Mouse (Mus musculus) intestine, embryonic 16.5 days (tissue): Measurements from ENCODE around the gene Tmem14c. TPM values are rescaled to one million over a fixed set of nuclear protein-coding genes. Genes with fewer than 3 reads are reported as not detected.

Source experiments
- ATAC-seq: fragments of 200-750 bp; cut with Nextera tagmentation; 2 replicates; pipeline ENCODE4 v1.8.0; 2017; ENCODE audit warnings: moderate TSS enrichment, moderate library complexity
- H3K27ac ChIP-seq: fragments of 300-500 bp; sonication (generic); 2 replicates; pipeline ENCODE4 v1.5.1; 2014; ENCODE audit warnings: mild to moderate bottlenecking, low read length
- H3K27me3 ChIP-seq: fragments of 300-500 bp; sonication (generic); replicated peaks from 2 replicates; pipeline ENCODE4 v1.6.1; 2014; ENCODE audit warnings: low read length, control low read depth, mixed read lengths; ENCODE audit not compliant: control insufficient read depth, insufficient read depth
- H3K36me3 ChIP-seq: fragments of 300-500 bp; sonication (generic); 2 replicates; pipeline ENCODE4 v1.6.1; 2014; ENCODE audit warnings: low read length, control low read depth; ENCODE audit not compliant: control insufficient read depth, insufficient read depth
- H3K4me1 ChIP-seq: fragments of 300-500 bp; sonication (generic); 2 replicates; pipeline ENCODE4 v1.6.1; 2014; ENCODE audit warnings: low read length, control low read depth, mixed read lengths; ENCODE audit not compliant: control insufficient read depth, insufficient read depth
- H3K4me2 ChIP-seq: fragments of 300-500 bp; sonication (generic); 2 replicates; pipeline ENCODE4 v1.6.1; 2014; ENCODE audit warnings: low read depth, low read length, control low read depth
- H3K4me3 ChIP-seq: fragments of 300-500 bp; sonication (generic); 2 replicates; pipeline ENCODE4 v1.5.1; 2014; ENCODE audit warnings: mild to moderate bottlenecking, low read length
- H3K9ac ChIP-seq: fragments of 300-500 bp; sonication (generic); 2 replicates; pipeline ENCODE4 v1.6.1; 2014; ENCODE audit warnings: low read depth, low read length
- H3K9me3 ChIP-seq: fragments of 300-500 bp; sonication (generic); 2 replicates; pipeline ENCODE4 v1.6.1; 2016; ENCODE audit warnings: low read length, control low read depth; ENCODE audit not compliant: control insufficient read depth
- WGBS: fragments of 180-500 bp; shearing (Covaris S2); extraction: QIAGEN DNeasy Blood & Tissue Kit; methylation state at CpG from one replicate; pipeline ENCODE4 v1.1.7; 2014; 5-methylcytosine and 5-hydroxymethylcytosine counted together
- polyA plus RNA-seq: library from polyadenylated mRNA; unstranded; fragments of >200 nt; fragmentation: Nextera tagmentation; extraction: Ambion mirVana; gene quantifications from 2 replicates; pipeline ENCODE4 v1.2.1, GENCODE M21; 2015

Gene Tmem14c
- polyA plus RNA-seq, 1 experiment from 2014 or later, result 351 TPM

- peak within 1 kb of the TSS; percentile 100 for H3K27ac ChIP-seq
- peak; percentile 95 for ATAC-seq
- 0 out of 2 replicates have a peak, but pooled peaks cover 5% of the 10 kb centered on the region for H3K36me3 ChIP-seq
- no peaks in the 10 kb centered on the region for H3K27me3 ChIP-seq
- peak within 1 kb of the TSS; percentile 100 for H3K4me3 ChIP-seq
- peaks cover 8% of the 10 kb centered on the region for H3K4me1 ChIP-seq
- peak within 1 kb of the TSS; percentile 92 for H3K9ac ChIP-seq
- H3K9me3 ChIP-seq, result no peaks in the 10 kb centered on the region
- under 1% methylated on average over 58 of the region's 58 CpGs for WGBS
- peak within 1 kb of the TSS; percentile 86 for H3K4me2 ChIP-seq
Observed at GRCm38 (mm10) chr13:41000926-41001639, 15.0 kb upstream of the Tmem14c start, which contains the start of gene Pak1ip1. Pak1ip1 (plus strand) TSS chr13:41001023.

- Histone ChIP-seq H3K9ac (no peak overlapping the region), H3K36me3 (0 out of 2 replicates have a peak, but pooled peaks cover 5% of the 10 kb centered on the region), H3K9me3 (no peaks in the 10 kb centered on the region), H3K4me3 (0 out of 2 replicates have a peak overlapping the region, but pooled peaks have one; percentile 26), H3K4me2 (peak overlapping the region; percentile 59), H3K27ac (no peak overlapping the region), H3K27me3 (no peaks in the 10 kb centered on the region), H3K4me1 (peaks cover 8% of the 10 kb centered on the region)
- WGBS, result 79% methylated on average over 5 of the region's 5 CpGs
- no peak for ATAC-seq
Observed at GRCm38 (mm10) chr13:41002001-41002400, 14.1 kb upstream of the Tmem14c start.

- ATAC-seq, result peak; percentile 78
- Histone ChIP-seq H3K9me3 (no peaks in the 10 kb centered on the region), H3K4me3 (no peak overlapping the region), H3K4me2 (no peak overlapping the region), H3K4me1 (peaks cover 6% of the 10 kb centered on the region), H3K9ac (no peak overlapping the region), H3K36me3 (peaks cover 17% of the 10 kb centered on the region; the same call in 1 of the 2 replicates), H3K27ac (peak overlapping the region; percentile 54), H3K27me3 (no peaks in the 10 kb centered on the region)
- 85% methylated on average over 4 of the region's 4 CpGs for WGBS
Observed at GRCm38 (mm10) chr13:41006244-41006643, 9.8 kb upstream of the Tmem14c start.

- H3K36me3 ChIP-seq, result peaks cover 22% of the 10 kb centered on the region; the same call in 1 of the 2 replicates
- 91% methylated on average over 10 of the region's 10 CpGs for WGBS
- H3K27me3 ChIP-seq, result no peaks in the 10 kb centered on the region
- no peaks in the 10 kb centered on the region for H3K4me1 ChIP-seq
- H3K9me3 ChIP-seq, result no peaks in the 10 kb centered on the region
- no peak overlapping the region for H3K9ac ChIP-seq
- H3K4me3 ChIP-seq, result no peak overlapping the region
- no peak overlapping the region for H3K27ac ChIP-seq
- no peak for ATAC-seq
- no peak overlapping the region for H3K4me2 ChIP-seq
Observed at GRCm38 (mm10) chr13:41008271-41008670, 7.8 kb upstream of the Tmem14c start.

GRCm38 (mm10) chr13:41008946-41009345 is 7.1 kb upstream of the Tmem14c start:
- Histone ChIP-seq H3K27ac (no peak overlapping the region), H3K9me3 (no peaks in the 10 kb centered on the region), H3K4me3 (no peak overlapping the region), H3K27me3 (no peaks in the 10 kb centered on the region), H3K36me3 (peaks cover 22% of the 10 kb centered on the region; the same call in 1 of the 2 replicates), H3K9ac (no peak overlapping the region), H3K4me1 (no peaks in the 10 kb centered on the region), H3K4me2 (no peak overlapping the region)
- WGBS, result 82% methylated on average over 8 of the region's 8 CpGs
- ATAC-seq, result no peak

GRCm38 (mm10) chr13:41016797-41017405 is 809 bp downstream of the Tmem14c start:
- peak; percentile 31 for ATAC-seq
- Histone ChIP-seq H3K9ac (peak overlapping the region; percentile 85), H3K36me3 (peaks cover 6% of the 10 kb centered on the region; the same call in 1 of the 2 replicates), H3K4me3 (peak overlapping the region; percentile 77), H3K4me1 (peaks cover 20% of the 10 kb centered on the region), H3K27me3 (no peaks in the 10 kb centered on the region), H3K9me3 (no peaks in the 10 kb centered on the region), H3K27ac (peak overlapping the region; percentile 97), H3K4me2 (peak overlapping the region; percentile 80)
- 34% methylated on average over 12 of the region's 12 CpGs for WGBS

- no peaks in the 10 kb centered on the region for H3K27me3 ChIP-seq
- no peak; the same call in 1 of the 2 replicates for ATAC-seq
- peak overlapping the region; percentile 85; the same call in 1 of the 2 replicates for H3K9ac ChIP-seq
- peaks cover 20% of the 10 kb centered on the region for H3K4me1 ChIP-seq
- peak overlapping the region; percentile 80; the same call in 1 of the 2 replicates for H3K4me2 ChIP-seq
- no peaks in the 10 kb centered on the region for H3K9me3 ChIP-seq
- no peak overlapping the region for H3K4me3 ChIP-seq
- H3K27ac ChIP-seq, result no peak overlapping the region
- WGBS, result 68% methylated on average over 4 of the region's 4 CpGs
- H3K36me3 ChIP-seq, result peaks cover 6% of the 10 kb centered on the region
Observed at GRCm38 (mm10) chr13:41017832-41018231, 1.7 kb downstream of the Tmem14c start.

GRCm38 (mm10) chr13:41018236-41018635 is 2.1 kb downstream of the Tmem14c start:
- Histone ChIP-seq H3K36me3 (peaks cover 8% of the 10 kb centered on the region), H3K27ac (no peak overlapping the region), H3K27me3 (no peaks in the 10 kb centered on the region), H3K4me1 (peaks cover 20% of the 10 kb centered on the region), H3K4me3 (no peak overlapping the region; the same call in 1 of the 2 replicates), H3K9me3 (no peaks in the 10 kb centered on the region), H3K4me2 (no peak overlapping the region), H3K9ac (no peak overlapping the region)
- ATAC-seq, result no peak
- WGBS, result 93% methylated on average over 9 of the region's 9 CpGs

GRCm38 (mm10) chr13:41018756-41019591 is 2.9 kb downstream of the Tmem14c start:
- Histone ChIP-seq H3K4me1 (peaks cover 20% of the 10 kb centered on the region), H3K9me3 (no peaks in the 10 kb centered on the region), H3K36me3 (peaks cover 13% of the 10 kb centered on the region), H3K4me3 (no peak overlapping the region), H3K27me3 (no peaks in the 10 kb centered on the region), H3K9ac (no peak overlapping the region), H3K27ac (no peak overlapping the region), H3K4me2 (no peak overlapping the region)
- no peak for ATAC-seq
- 93% methylated on average over 13 of the region's 13 CpGs for WGBS
